Mouse (Mus musculus) hindbrain, embryonic 12.5 days (tissue): ENCODE measurements at regions not wholly inside any gene's neighbourhood (a gene's known extent, or its start where the extent isn't known, plus 50 kb on each side); places are given as distances from the start of the nearest gene placed in this dataset.

ENCODE experiments used
- ATAC-seq: fragments of 200-750 bp; cut with Nextera tagmentation; 2 replicates; pipeline ENCODE4 v1.8.0; 2017; ENCODE audit warnings: moderate TSS enrichment; ENCODE audit not compliant: low FRiP score
- H3K27ac ChIP-seq: fragments of 300-500 bp; sonication (generic); 2 replicates; pipeline ENCODE4 v1.5.1; 2016; ENCODE audit warnings: mild to moderate bottlenecking
- H3K27me3 ChIP-seq: fragments of 300-500 bp; sonication (generic); 2 replicates; pipeline ENCODE4 v1.6.1; 2016; ENCODE audit warnings: mild to moderate bottlenecking
- H3K36me3 ChIP-seq: fragments of 300-500 bp; sonication (generic); 2 replicates; pipeline ENCODE4 v1.6.1; 2016; ENCODE audit warnings: mild to moderate bottlenecking
- H3K4me1 ChIP-seq: fragments of 300-500 bp; sonication (generic); 2 replicates; pipeline ENCODE4 v1.6.1; 2016
- H3K4me2 ChIP-seq: fragments of 300-500 bp; sonication (generic); replicated peaks from 2 replicates; pipeline ENCODE4 v1.6.1; 2016; ENCODE audit warnings: mild to moderate bottlenecking
- H3K4me3 ChIP-seq: fragments of 300-500 bp; sonication (generic); 2 replicates; pipeline ENCODE4 v1.5.1; 2016; ENCODE audit warnings: mild to moderate bottlenecking
- H3K9ac ChIP-seq: fragments of 300-500 bp; sonication (generic); 2 replicates; pipeline ENCODE4 v1.6.1; 2016; ENCODE audit warnings: mild to moderate bottlenecking, moderate library complexity
- H3K9me3 ChIP-seq: fragments of 300-500 bp; sonication (generic); replicated peaks from 2 replicates; pipeline ENCODE4 v1.6.1; 2016; ENCODE audit warnings: mild to moderate bottlenecking
- WGBS: fragments of 180-500 bp; shearing (Covaris S2); methylation state at CpG from one replicate; pipeline ENCODE4 v1.1.7; 2016; 5-methylcytosine and 5-hydroxymethylcytosine counted together

- ATAC-seq, result no peak
- Histone ChIP-seq H3K4me1 (no peaks in the 10 kb centered on the region), H3K9me3 (no peaks in the 10 kb centered on the region), H3K36me3 (no peaks in the 10 kb centered on the region), H3K9ac (no peak overlapping the region), H3K4me2 (no peak overlapping the region), H3K4me3 (no peak overlapping the region), H3K27me3 (no peaks in the 10 kb centered on the region), H3K27ac (no peak overlapping the region)
- WGBS, result 62% methylated on average over 3 of the region's 3 CpGs
Observed at GRCm38 (mm10) chr10:29592906-29593305, 57.2 kb upstream of the Rspo3 start.

GRCm38 (mm10) chr10:29590187-29590586, 54.5 kb upstream of the Rspo3 start:
- H3K4me3 ChIP-seq, result no peak overlapping the region

GRCm38 (mm10) chr10:29589739-29590138, 54.1 kb upstream of the Rspo3 start:
- no peak overlapping the region for H3K4me2 ChIP-seq
- H3K27me3 ChIP-seq, result no peaks in the 10 kb centered on the region
- H3K9ac ChIP-seq, result no peak overlapping the region
- no peak for ATAC-seq
- H3K36me3 ChIP-seq, result no peaks in the 10 kb centered on the region
- no peaks in the 10 kb centered on the region for H3K4me1 ChIP-seq
- no peak overlapping the region for H3K4me3 ChIP-seq
- H3K27ac ChIP-seq, result no peak overlapping the region
- no peaks in the 10 kb centered on the region for H3K9me3 ChIP-seq

More at GRCm38 (mm10) chr10:29590187-29590586, 54.5 kb upstream of the Rspo3 start:
- Histone ChIP-seq H3K4me2 (no peak overlapping the region), H3K9me3 (no peaks in the 10 kb centered on the region), H3K27ac (no peak overlapping the region), H3K9ac (no peak overlapping the region), H3K4me1 (no peaks in the 10 kb centered on the region), H3K27me3 (no peaks in the 10 kb centered on the region), H3K36me3 (no peaks in the 10 kb centered on the region)
- ATAC-seq, result no peak
